Mouse (Mus musculus) frontal cortex, postnatal 10 days (tissue): Measurements from ENCODE around the gene Scgb2b21.
"Not testable (repeated sequence)": the region's sequence is repeated elsewhere in the genome, so short reads cannot be mapped to it uniquely, and the experiment has no call there.

Source experiments
- DNase-seq, 2 experiments: peaks; one replicate each; pipeline ENCODE4 v3.0.0; 2022; ENCODE audit warnings: low spot score in 2 of 2, mixed read lengths in 1 of 2

Gene Scgb2b21

GRCm38 (mm10) chr7:33520358-33520757, at the start of gene Scgb2b21:
Gene Scgb2b21 (minus strand): TSS chr7:33520458.
- no peak for DNase-seq

- DNase-seq, result not testable (repeated sequence)
These were observed 23.2 kb upstream of the Scgb2b21 start for GRCm38 (mm10) chr7:33543420-33543819.
